Mouse (Mus musculus): Measurements from ENCODE around the gene Prpf19. TPM values are rescaled to one million over a fixed set of nuclear protein-coding genes. Genes with fewer than 3 reads are reported as not detected.

Prpf19 gene
- total RNA-seq, 2 experiments from 2014 or later: 189 to 212 TPM

- DNase-seq (ENCODE audit: extremely low spot score in 1 of 2, low spot score in 1 of 2): no peak
Observed at GRCm38 (mm10) chr19:10892201-10892600, 2.8 kb upstream of the Prpf19 start.

GRCm38 (mm10) chr19:10895708-10896107 is 677 bp downstream of the Prpf19 start:
- DNase-seq (ENCODE audit: extremely low spot score in 1 of 2, low spot score in 1 of 2): no peak

GRCm38 (mm10) chr19:10896849-10897248 is 1.8 kb downstream of the Prpf19 start:
- DNase-seq (ENCODE audit: extremely low spot score in 1 of 2, low spot score in 1 of 2): no peak

DNA sequence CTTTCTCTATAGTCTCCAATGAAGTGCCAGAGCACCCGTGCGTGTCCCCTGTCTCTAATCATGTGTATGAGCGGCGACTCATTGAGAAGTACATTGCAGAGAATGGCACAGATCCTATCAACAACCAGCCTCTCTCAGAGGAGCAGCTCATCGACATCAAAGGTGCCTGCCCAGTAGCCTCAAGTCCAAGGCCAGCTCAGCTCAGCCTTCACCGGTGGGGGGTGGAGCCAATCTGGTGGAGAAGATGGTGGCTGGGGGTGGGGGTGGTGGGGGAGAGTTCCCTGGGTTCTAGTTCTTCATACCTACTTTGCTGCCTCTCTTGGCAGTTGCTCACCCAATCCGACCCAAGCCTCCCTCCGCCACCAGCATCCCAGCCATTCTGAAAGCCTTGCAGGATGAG is 2.5 kb downstream of the Prpf19 start:
- DNase-seq (ENCODE audit: extremely low spot score in 1 of 2, low spot score in 1 of 2): no peak

- no peak for DNase-seq (ENCODE audit: extremely low spot score in 1 of 2, low spot score in 1 of 2)
Observed at GRCm38 (mm10) chr19:10900315-10900714, 5.3 kb downstream of the Prpf19 start.

GRCm38 (mm10) chr19:10901046-10901445 is 6.0 kb downstream of the Prpf19 start:
- no peak for DNase-seq (ENCODE audit: extremely low spot score in 1 of 2, low spot score in 1 of 2)

- no peak for DNase-seq (ENCODE audit: extremely low spot score in 1 of 2, low spot score in 1 of 2)
Observed at GRCm38 (mm10) chr19:10904512-10904911, 9.5 kb downstream of the Prpf19 start.

DNA sequence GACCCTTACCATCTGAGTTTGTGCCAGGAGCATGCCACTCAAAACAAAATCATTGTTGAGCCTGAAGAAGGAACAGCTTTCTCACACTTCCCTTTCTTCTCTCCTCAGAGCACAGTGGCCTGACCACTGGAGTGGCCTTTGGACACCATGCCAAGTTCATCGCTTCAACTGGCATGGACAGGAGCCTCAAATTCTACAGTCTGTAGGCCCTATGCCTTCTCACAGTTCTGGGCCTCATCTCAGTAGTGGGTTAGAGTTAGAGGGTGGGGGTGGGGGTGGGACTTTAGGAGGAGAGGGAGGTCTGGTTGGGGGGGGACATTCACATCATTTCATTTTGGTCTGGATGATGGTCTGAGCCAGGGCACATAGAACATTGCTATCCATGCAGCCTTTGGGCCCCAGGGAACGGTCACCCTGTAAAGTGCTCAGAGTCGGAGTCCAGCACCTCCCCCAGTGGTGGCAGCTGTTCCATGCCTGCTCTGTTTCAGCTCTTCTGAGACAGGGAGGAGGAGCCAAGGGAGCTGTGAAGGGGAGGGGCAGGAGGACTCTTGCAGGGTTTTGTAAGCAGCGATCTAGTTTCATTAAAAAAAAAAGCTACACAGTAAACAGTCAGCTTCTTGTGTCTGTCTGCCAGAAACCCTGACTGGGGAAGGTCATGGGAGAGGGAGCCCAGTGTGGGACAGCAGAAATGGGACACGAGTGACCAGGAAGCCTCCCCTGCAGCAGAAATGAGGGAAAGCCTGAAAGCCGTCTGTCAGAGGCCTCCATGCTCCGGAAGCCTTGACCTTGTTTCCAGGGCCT is 10.1 kb downstream of the Prpf19 start:
- peak in 1 of 2 experiments; percentile 34 for DNase-seq (ENCODE audit: extremely low spot score in 1 of 2, low spot score in 1 of 2)

DNA sequence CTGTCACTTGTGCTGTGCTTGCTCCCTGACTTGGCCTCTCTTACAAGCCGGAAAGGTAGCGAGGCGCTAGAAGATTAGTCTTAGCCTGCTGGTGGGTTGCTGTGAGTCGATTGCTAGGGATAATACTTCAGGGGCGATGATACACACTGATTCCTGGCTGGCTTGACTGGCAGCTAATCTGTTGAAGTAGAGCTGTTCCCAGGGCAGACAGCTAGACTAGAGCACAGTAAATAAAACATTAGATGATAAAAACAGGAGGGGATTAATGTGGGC is 10.6 kb downstream of the Prpf19 start:
- DNase-seq (ENCODE audit: extremely low spot score in 1 of 2, low spot score in 1 of 2): no peak

GRCm38 (mm10) chr19:10907891-10908290 is 12.9 kb downstream of the Prpf19 start:
- peak in 1 of 2 experiments; percentile 46 for DNase-seq (ENCODE audit: extremely low spot score in 1 of 2, low spot score in 1 of 2)

DNA sequence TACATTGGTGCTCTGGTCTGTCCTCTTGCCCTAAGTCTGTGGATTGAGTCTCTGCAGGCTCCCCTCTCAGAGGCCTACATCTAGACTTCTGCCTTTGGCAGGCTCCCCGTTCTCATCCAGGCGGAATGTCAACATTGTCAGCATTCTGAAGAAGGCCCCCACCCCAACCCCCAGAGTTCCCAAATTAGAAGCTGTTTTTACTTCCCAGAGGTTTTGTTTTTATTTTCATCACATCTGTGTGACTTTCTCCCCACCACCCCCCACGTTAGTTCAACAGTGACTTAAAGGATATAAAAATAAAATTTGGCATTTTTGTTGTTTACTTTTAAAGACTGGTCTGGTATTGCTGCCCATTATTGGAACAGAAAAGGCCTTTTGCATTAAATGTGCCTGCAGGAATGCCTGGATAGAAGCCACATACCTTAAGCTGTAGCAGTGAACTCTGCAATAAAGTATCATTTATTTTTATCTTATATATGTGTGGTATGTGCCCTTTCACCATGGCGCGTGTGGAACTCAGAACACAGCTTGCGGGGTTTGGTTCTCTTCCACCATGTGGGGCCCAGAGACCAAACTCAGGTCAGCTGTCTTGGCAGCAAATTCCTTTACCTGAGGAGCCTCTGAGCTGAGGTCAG is 14.2 kb downstream of the Prpf19 start:
- DNase-seq (ENCODE audit: extremely low spot score in 1 of 2, low spot score in 1 of 2): no peak

DNA sequence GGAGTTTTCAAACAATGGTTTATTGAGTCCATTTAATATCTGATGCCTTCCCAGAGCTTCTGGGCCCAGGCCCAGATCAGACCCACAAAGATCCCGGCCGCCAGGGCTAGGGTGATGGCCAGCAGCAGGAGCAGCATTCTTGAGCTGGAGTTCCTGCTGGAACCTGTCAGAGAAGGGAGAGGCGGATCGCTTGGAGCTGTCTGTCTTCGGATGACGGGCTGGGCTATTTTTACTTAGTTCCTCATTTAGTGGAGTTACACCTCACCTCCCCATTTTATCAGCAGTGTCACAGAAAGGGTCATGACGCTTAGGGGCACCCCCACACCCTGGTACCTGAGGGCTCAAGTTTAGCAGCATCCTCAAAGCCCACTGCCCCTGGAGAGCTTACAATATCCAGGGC is 19.3 kb downstream of the Prpf19 start:
- DNase-seq (ENCODE audit: extremely low spot score in 1 of 2, low spot score in 1 of 2): no peak

DNA sequence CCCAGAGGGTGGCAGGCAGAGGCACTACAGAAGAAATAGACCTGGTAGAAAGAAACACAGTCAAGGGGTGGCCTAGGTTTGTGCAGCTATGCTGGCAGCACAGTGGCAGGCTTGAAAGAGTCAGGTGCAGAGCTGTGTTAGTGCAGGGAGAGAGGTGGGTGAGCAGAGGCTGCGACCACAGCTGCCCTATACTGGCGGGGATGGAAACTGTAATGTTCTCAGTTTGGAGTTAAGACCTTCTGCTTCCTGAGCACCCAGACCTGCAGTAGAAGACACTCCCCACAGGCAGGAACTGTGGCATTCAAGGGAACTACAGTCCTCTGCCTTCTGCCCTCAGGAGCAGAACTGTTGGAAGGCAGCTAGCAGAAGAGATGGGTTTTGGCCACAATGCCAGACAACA is 19.8 kb downstream of the Prpf19 start:
- DNase-seq (ENCODE audit: extremely low spot score in 1 of 2, low spot score in 1 of 2): no peak

DNA sequence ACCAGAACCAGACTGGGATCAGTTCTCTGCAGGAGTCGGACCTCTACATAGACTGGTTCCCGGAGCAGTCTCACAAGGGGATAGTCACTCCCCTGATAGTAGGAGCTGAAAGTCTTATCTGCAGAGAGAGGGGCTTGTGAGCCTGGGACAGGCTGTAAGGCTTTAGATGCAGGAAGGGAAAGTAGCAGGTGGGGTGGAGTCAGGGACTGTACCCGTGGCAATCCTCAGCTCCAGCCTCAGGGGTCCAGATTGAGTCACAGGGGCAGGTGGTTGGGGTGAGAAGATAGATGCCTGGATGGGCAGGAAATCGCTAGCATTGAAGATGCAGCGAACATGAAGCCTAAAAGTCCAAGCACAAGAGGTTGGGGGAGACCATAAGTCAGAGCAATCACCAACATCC is 21.5 kb downstream of the Prpf19 start:
- DNase-seq (ENCODE audit: extremely low spot score in 1 of 2, low spot score in 1 of 2): no peak

GRCm38 (mm10) chr19:10918321-10918991 is 23.4 kb downstream of the Prpf19 start:
- no peak for DNase-seq (ENCODE audit: extremely low spot score in 1 of 2, low spot score in 1 of 2)

- no peak for DNase-seq (ENCODE audit: extremely low spot score in 1 of 2, low spot score in 1 of 2)
Observed at GRCm38 (mm10) chr19:10920532-10920931, 25.5 kb downstream of the Prpf19 start, which contains the start of gene Zp1. Zp1 (minus strand) TSS chr19:10920632.

DNA sequence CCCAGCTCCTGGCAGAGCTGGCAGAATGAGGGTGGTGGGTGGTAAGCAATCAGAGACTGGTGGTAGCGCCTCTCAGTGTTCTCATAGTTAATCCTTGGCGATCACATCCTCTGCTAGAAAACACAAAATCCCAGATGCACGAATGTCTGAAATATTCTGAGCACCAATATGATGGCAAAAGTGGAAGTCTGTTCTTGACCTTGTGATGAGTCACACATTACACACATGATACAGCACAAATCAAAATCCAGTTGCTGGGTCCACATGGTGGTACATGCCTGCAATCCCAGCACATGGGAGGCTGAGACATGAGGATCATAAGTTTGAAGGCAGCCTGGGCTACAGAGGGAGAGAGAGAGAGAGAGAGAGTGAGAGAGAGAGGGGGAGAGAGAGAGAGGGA is 26.0 kb downstream of the Prpf19 start:
- DNase-seq (ENCODE audit: extremely low spot score in 1 of 2, low spot score in 1 of 2): no peak

- no peak for DNase-seq (ENCODE audit: extremely low spot score in 1 of 2, low spot score in 1 of 2)
Observed at GRCm38 (mm10) chr19:10924220-10924619, 29.2 kb downstream of the Prpf19 start.

DNA sequence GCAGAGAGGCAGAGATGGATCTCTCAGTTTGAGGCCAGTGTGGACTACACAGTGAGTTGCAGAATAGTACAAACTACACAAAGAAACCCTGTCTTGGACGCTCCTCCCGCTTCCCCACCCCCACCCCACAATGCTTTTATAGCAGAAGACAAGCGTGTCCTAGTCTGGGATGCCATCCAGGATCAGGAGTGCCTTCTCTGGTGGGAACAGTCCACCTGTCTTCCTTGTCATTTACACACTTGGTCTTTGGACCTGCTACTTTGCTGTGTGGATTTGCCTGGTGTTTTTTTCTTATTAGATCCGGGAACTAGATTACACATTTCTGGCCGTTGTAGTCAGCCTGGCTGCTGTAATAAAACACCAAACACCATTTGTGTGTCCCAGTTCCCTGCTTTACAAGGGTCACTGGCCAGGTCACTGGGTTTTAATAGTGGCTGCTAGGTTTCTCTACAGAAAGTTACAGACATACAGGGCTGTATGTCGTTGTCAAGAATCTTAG is 31.1 kb downstream of the Prpf19 start:
- DNase-seq (ENCODE audit: extremely low spot score in 1 of 2, low spot score in 1 of 2): no peak

- no peak for DNase-seq (ENCODE audit: extremely low spot score in 1 of 2, low spot score in 1 of 2)
Observed at GRCm38 (mm10) chr19:10926666-10927065, 31.6 kb downstream of the Prpf19 start.

GRCm38 (mm10) chr19:10930641-10931040 is 35.6 kb downstream of the Prpf19 start:
- no peak for DNase-seq (ENCODE audit: extremely low spot score in 1 of 2, low spot score in 1 of 2)

Data from layer of hippocampus, postnatal 25 days (tissue).